Mouse (Mus musculus) bone marrow macrophage, adult 2 months (primary cell): ENCODE measurements around the gene Pkm.

ENCODE experiments used
- CTCF ChIP-seq: IDR thresholded peaks from 2 replicates; pipeline ENCODE4 v1.5.1; 2012; ENCODE audit warnings: low read depth, mild to moderate bottlenecking, low read length, moderate library complexity
- POLR2A ChIP-seq: IDR thresholded peaks from 2 replicates; pipeline ENCODE4 v1.6.1; 2012; ENCODE audit warnings: mild to moderate bottlenecking, low read depth, low read length, borderline replicate concordance

- TF ChIP-seq CTCF, result no peak
- TF ChIP-seq POLR2A, result no peak
These were observed 51.0 kb downstream of the Pkm start for GRCm38 (mm10) chr9:59706850-59707825.
